Mouse (Mus musculus) layer of hippocampus, adult 8-10 months (tissue): ENCODE data around the gene Clasp1. TPM values are rescaled to one million over a fixed set of nuclear protein-coding genes. Genes with fewer than 3 reads are reported as not detected.
A peak's percentile ranks its signal among the peaks of the same experiment; 100 is the strongest.

Source experiments
- DNase-seq, 2 experiments: peaks; one replicate each; pipeline ENCODE4 v3.0.0; 2022; ENCODE audit warnings: low spot score in 2 of 2
- total RNA-seq, 4 experiments: library from RNA; stranded (reverse); gene quantifications; 2 replicates each; pipeline ENCODE4 v1.2.4; 2022

The Clasp1 gene
- total RNA-seq, 4 experiments from 2014 or later, result 88.8 to 120 (median 111) TPM

DNA sequence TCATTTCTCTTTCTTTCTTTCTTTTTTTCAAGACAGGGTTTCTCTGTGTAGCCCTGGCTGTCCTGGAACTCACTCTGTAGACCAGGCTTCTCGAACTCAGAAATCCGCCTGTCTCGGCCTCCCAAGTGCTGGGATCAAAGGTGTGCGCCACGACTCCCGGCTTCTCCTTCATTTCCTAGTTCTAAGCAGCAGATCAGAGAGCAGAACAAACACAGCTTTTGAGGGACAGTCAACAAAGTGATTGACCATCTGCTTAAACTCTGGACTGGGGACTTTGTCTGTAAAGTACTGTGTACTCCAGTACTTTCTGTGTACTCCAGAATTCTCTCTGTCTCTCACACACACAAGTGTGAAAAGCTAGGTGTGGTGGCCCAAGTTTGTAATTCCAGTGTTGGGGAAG, 14.1 kb downstream of the Clasp1 start:
- DNase-seq, result no peak

DNA sequence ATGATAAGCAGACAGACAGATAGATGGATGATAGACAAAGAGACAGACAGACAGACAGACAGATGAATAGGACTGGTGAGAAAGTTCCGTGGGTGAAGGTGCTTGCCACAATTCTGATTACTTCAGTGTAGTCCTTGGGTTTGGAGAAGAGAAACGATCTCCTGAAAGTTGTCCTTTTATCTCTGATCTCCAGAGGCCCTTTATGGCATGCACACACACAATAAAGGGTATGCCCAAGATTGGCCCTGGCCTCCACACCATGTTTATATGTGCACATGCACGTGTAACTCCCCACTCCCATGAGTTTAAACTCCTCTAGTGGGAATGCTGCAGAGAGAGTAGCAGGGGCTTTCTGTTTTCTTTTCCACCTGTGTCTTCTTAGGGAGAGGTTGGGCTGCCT, 14.6 kb downstream of the Clasp1 start:
- no peak for DNase-seq

GRCm38 (mm10) chr1:118407586-118408250, 18.9 kb downstream of the Clasp1 start:
- no peak for DNase-seq

DNA sequence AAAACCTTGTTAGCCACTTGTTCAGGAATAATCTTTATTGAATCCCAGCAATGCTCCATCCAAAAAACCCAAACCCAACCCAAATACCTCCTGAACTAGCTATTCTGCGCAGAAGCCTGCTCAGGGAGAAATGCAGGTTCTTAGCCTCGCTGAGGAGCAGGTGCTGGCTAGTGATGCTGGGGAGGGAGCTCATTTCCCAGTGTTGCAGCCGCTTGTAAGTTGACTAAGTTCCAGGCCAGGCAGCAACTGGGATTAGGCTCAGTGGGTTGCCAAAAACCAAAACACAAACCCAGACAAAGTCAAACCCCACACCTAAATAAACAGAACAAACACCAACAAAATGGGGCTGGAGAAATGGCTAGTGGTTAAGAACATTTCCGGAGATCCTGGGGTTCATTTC, 20.4 kb downstream of the Clasp1 start:
- no peak for DNase-seq

GRCm38 (mm10) chr1:118410824-118411223, 22.0 kb downstream of the Clasp1 start:
- no peak for DNase-seq

DNA sequence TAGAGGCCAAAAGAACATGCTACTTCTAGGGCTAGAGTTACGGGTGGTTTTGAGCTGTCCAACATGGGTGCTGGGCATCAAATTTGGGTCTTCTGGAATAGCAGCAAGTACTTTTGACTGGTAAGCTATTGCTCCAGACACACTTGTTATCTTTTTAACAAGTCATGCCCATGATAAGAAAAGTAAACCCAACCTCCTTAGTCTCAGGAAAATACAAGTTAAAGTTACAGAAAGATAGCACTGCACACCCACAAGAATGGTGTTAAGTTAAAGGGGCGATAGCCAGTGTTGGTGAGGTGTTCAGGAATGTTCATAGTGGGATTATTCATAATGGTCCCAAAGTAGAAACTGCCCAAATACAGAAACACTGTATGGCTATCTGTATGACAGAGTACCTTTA, 24.3 kb downstream of the Clasp1 start:
- no peak for DNase-seq

DNA sequence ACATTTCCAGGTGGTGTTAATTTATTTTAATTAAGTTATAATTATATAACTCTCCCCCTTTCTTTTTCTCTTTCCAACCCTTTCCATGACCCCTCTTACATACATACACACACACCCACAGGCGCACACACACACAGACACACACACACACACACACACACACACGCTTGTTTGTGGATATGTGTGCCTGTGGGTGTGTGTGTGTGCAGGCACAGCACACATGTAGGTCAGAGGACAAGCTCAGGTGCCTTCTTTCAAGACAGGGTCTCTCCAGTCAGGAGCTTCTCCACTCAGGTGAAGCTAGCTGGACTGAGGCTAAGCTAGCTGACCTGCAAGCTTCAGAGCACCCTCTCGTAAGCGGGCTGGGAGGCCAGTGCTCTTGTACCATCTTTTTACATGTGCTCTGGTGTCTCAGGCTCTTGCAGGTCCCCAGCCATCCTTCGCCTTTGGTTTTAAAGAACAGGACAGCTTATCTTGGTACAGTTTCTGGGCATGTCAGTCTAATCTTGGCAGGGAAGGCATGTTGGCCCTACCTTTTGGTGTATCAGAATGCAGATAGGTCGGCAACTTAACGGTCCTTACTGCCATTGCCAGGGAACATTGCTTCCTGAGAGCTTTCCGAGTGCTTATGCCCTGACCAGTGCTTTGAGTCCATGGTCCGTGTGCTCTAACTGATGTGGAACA, 28.3 kb downstream of the Clasp1 start:
- DNase-seq, result no peak

- DNase-seq, result no peak
These were observed 30.5 kb downstream of the Clasp1 start for GRCm38 (mm10) chr1:118419399-118419798.

DNA sequence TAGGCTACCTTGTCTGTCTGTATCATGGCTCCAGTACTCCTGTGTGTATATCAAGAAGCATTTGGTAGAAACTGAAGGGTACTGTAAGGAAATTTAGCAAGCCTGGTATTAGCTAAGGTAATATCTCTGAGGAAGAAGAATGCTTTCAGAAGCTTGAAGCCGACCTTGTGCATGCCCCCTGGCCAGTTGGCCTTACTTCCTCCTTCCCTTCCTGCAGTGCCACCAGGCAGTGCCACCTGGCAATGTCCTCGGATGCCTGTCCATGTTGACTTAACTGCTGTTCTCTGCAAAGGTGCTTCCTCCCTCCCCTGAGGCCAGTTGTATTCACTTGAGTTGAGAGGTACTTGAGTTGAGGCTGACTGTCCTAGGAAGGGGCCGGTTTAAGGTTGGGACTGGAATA, 32.3 kb downstream of the Clasp1 start:
- no peak for DNase-seq

GRCm38 (mm10) chr1:118422812-118423211, 34.0 kb downstream of the Clasp1 start:
- DNase-seq, result no peak

DNA sequence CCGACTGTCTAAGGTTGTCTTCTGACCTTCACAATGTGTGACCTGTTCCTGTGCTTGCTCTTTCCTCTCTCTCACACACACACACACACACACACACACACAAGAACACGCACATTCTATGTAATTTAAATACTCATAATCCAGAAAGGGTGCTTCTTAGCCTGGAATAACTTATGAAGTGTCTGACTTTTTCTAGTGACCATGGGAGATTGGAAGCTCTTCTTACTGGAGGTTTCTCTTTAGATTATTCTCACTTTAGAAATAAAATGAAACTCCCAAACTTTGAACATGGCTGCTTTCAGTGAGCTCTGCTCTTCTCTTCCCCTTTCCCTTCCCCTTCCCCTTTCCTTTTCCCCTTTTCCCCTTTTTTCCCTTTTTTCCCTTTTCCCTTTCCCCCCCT, 37.1 kb downstream of the Clasp1 start:
- no peak for DNase-seq

DNA sequence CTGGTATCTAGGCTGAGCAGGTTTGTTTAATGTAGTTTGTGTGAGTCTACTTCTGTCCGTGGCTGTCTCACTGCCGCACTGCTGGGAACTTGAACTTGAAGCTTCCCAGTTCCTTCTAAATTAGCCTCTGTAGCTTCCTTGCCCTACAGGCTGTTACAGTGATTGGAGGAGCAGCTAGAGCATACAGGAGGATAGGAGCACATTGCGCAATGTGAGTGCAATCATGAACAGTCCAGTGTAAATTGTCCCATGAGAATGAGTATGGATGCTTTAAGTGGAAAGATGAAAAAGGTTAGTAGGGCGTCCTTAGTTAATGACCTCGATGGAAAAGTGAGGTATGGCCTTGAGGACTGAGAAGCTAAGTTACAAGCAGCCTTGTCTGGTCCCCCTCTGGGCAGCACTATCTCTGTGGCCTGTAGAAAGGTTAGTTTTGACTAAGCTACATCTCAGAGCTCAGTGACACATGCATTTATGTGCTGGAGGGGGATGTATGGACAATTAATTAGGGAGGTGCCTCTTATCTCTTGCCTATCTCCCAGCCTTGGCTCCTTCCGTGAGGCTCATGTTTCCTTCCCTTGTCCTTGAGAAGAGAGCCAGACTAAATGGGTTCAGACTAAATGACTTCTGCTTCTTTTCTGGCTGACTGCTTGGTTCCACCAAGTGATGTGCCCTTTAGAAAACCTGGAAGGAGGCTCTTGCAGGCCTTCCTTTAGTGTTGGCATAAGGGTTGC, 39.7 kb downstream of the Clasp1 start:
- DNase-seq, result no peak

DNA sequence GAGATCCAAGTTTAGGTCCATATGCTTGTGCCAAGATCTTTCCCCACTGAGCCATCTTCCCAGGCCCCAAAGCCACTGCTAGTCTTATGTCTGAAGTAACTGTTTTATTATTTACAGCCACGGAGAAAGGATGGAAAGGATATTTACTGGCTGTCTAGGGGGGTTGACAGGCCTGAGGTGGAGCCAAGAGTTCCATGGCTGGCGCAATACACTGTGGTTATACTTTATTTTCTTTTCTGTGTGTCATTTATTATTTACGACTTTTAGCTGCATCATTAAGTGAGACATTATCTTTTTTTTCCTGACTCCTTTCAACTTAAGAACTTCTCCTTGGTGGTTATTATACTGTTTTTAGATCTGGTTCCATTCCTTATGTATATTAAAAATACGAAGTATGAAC, 42.7 kb downstream of the Clasp1 start:
- DNase-seq, result no peak

GRCm38 (mm10) chr1:118435001-118435473, 46.2 kb downstream of the Clasp1 start:
- DNase-seq, result peak; percentile 50 to 57

DNA sequence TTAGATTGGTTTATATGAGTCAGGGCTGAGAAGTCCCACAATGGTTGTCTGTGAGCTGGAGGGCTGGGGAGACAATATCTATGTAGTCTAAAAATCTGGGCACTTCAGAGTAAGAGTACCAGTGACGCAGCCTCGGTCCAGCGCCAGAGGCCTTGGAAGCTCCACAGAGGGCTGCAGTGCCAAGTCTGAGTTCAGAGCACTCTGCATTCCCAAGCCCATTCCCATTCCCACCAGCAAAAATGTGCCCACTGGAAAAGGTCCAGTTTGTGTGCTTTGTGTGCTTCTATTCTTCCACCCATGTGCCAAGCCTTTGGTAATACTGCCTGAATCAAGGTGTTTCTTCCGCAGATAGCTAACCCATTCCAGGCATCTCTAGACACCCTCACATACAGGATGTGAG, 49.0 kb downstream of the Clasp1 start:
- DNase-seq, result peak in 1 of 2 experiments; percentile 35

GRCm38 (mm10) chr1:118438332-118438731, 49.5 kb downstream of the Clasp1 start:
- no peak for DNase-seq

DNA sequence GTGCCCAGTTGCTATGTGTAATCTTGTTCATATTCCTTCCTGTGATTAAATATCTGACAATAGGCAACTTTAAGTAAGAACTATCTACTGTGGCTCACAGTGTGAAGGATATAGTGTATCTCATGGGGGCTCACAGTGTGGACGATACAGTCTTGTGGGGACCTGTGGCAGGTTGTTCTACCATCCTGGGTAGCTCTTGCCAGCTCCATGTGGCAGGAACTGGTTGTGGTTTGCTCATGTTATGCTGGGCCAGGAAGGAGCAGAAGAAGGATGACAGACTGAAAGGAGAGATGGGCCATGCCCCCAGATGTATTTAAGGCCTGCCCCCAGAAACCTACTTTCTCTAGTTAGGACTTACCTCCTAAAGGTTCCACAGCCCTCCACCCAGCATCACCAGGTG, 51.7 kb downstream of the Clasp1 start:
- DNase-seq, result no peak

- DNase-seq, result no peak
These were observed 55.6 kb downstream of the Clasp1 start for GRCm38 (mm10) chr1:118444420-118444819.

DNA sequence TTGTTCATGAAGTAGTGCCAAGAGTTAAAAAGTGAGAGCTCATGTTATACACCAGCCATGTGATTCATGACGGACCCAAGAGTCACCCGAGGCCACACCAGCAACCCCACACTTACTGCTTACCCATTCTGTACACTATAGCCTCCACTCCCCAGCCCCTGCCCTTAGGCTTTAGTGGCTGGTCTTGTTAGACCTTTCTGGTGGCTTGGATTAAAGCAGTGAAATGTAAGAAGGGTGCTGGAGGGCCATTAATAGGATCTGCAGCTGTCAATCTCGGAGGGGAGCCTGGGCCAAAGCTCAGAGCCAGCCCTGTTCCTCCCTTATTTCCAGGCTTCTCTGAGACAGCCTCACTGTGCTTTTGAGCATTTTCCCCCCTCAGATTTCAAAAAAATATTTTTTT, 56.1 kb downstream of the Clasp1 start:
- no peak for DNase-seq

GRCm38 (mm10) chr1:118445441-118445840, 56.6 kb downstream of the Clasp1 start:
- DNase-seq, result no peak

GRCm38 (mm10) chr1:118446006-118446405, 57.1 kb downstream of the Clasp1 start:
- no peak for DNase-seq

GRCm38 (mm10) chr1:118447131-118447530, 58.3 kb downstream of the Clasp1 start:
- no peak for DNase-seq
